Mouse (Mus musculus) limb, embryonic 10.5 days (tissue): ENCODE results near the gene Rabif. TPM values are rescaled to one million over a fixed set of nuclear protein-coding genes. Genes with fewer than 3 reads are reported as not detected.
"Not testable (repeated sequence)": the region's sequence is repeated elsewhere in the genome, so short reads cannot be mapped to it uniquely, and the experiment has no call there.

Source experiments
- DNase-seq: peaks from one replicate; pipeline ENCODE4 v3.0.0-alpha.2; 2017; ENCODE audit warnings: low spot score
- H3K27ac ChIP-seq: fragments of 300-500 bp; sonication (generic); 2 replicates; pipeline ENCODE4 v1.5.1; 2016; ENCODE audit warnings: mild to moderate bottlenecking
- H3K27me3 ChIP-seq: fragments of 300-500 bp; sonication (generic); 2 replicates; pipeline ENCODE4 v1.6.1; 2016; ENCODE audit warnings: low read depth, mild to moderate bottlenecking; ENCODE audit not compliant: poor library complexity, severe bottlenecking
- H3K36me3 ChIP-seq: fragments of 300-500 bp; sonication (generic); 2 replicates; pipeline ENCODE4 v1.6.1; 2016; ENCODE audit warnings: mild to moderate bottlenecking, moderate library complexity
- H3K4me1 ChIP-seq: fragments of 300-500 bp; sonication (generic); 2 replicates; pipeline ENCODE4 v1.6.1; 2016
- H3K4me3 ChIP-seq: fragments of 300-500 bp; sonication (generic); 2 replicates; pipeline ENCODE4 v1.5.1; 2016; ENCODE audit warnings: mild to moderate bottlenecking, moderate library complexity
- H3K9me3 ChIP-seq: fragments of 300-500 bp; sonication (generic); replicated peaks from 2 replicates; pipeline ENCODE4 v1.6.1; 2016; ENCODE audit warnings: mild to moderate bottlenecking
- WGBS: fragments of 180-500 bp; shearing (Covaris S2); methylation state at CpG from one replicate; pipeline ENCODE4 v1.1.7; 2016; 5-methylcytosine and 5-hydroxymethylcytosine counted together
- polyA plus RNA-seq: library from polyadenylated mRNA; unstranded; fragments of >200 nt; fragmentation: Nextera tagmentation; extraction: Ambion mirVana; gene quantifications from 2 replicates; pipeline ENCODE4 v1.2.1, GENCODE M21; 2016

Gene Rabif
- 36.6 and 38.2 TPM in 2 replicates for polyA plus RNA-seq

GRCm38 (mm10) chr1:134494428-134495215 lies at the start of gene Rabif:
TSS of gene Rabif (plus strand) at chr1:134494648.
- H3K4me1 ChIP-seq: peaks cover 19% of the 10 kb centered on the region
- peak within 1 kb of the TSS; percentile 92 for H3K27ac ChIP-seq
- H3K9me3 ChIP-seq: no peaks in the 10 kb centered on the region
- H3K4me3 ChIP-seq: peak within 1 kb of the TSS; percentile 80
- H3K36me3 ChIP-seq: peaks cover 32% of the 10 kb centered on the region
- WGBS: under 1% methylated on average over 58 of the region's 58 CpGs
- DNase-seq: peak; percentile 99
- H3K27me3 ChIP-seq: no peaks in the 10 kb centered on the region

- 90% methylated on average over 2 of the region's 2 CpGs for whole genome bisulfite sequencing
- no peaks in the 10 kb centered on the region for H3K9me3 ChIP-seq
- no peak for DNase-seq
These were observed 49.0 kb upstream of the Rabif start for GRCm38 (mm10) chr1:134445418-134445817.

GRCm38 (mm10) chr1:134448537-134448936 lies 45.9 kb upstream of the Rabif start:
- WGBS: 80% methylated on average over 3 of the region's 3 CpGs
- not testable (repeated sequence) for H3K27ac ChIP-seq, H3K4me1 ChIP-seq, H3K36me3 ChIP-seq, H3K9me3 ChIP-seq, H3K4me3 ChIP-seq, H3K27me3 ChIP-seq, DNase-seq

More at GRCm38 (mm10) chr1:134445418-134445817, 49.0 kb upstream of the Rabif start:
- Histone ChIP-seq H3K4me3 (no peak overlapping the region), H3K27me3 (no peaks in the 10 kb centered on the region), H3K36me3 (no peaks in the 10 kb centered on the region), H3K4me1 (no peaks in the 10 kb centered on the region), H3K27ac (no peak overlapping the region)

DNA sequence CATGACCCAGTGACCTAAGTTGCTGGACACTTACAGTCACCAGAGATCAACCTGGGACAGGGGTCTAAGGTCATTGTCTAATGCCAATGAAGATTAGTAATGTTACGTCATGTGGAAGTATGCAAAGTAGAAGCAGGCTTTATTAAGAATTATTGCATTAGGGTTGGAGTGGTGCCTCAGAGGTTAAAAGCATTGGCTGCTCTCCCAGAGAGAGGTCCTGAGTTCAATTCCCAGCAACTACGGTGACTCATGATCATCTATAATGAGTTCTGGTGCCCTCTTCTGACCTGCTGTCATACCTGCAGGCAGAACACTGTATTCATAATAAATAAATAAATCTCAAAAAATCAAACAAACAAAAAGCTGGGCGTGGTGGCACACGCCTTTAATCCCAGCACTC lies 44.2 kb upstream of the Rabif start:
- Histone ChIP-seq H3K27me3 (no peaks in the 10 kb centered on the region), H3K27ac (no peak overlapping the region), H3K36me3 (no peaks in the 10 kb centered on the region), H3K9me3 (no peaks in the 10 kb centered on the region), H3K4me1 (peaks cover 7% of the 10 kb centered on the region; the same call in 1 of the 2 replicates), H3K4me3 (no peak overlapping the region)
- WGBS: 86% methylated on average over 4 of the region's 4 CpGs
- no peak for DNase-seq

- Histone ChIP-seq H3K9me3 (no peaks in the 10 kb centered on the region), H3K4me3 (no peak overlapping the region), H3K36me3 (no peaks in the 10 kb centered on the region), H3K27ac (no peak overlapping the region), H3K27me3 (no peaks in the 10 kb centered on the region), H3K4me1 (peaks cover 8% of the 10 kb centered on the region)
- WGBS: 56% methylated on average over 3 of the region's 3 CpGs
- DNase-seq: peak; percentile 31
These were observed 43.5 kb upstream of the Rabif start for GRCm38 (mm10) chr1:134450986-134451385.

DNA sequence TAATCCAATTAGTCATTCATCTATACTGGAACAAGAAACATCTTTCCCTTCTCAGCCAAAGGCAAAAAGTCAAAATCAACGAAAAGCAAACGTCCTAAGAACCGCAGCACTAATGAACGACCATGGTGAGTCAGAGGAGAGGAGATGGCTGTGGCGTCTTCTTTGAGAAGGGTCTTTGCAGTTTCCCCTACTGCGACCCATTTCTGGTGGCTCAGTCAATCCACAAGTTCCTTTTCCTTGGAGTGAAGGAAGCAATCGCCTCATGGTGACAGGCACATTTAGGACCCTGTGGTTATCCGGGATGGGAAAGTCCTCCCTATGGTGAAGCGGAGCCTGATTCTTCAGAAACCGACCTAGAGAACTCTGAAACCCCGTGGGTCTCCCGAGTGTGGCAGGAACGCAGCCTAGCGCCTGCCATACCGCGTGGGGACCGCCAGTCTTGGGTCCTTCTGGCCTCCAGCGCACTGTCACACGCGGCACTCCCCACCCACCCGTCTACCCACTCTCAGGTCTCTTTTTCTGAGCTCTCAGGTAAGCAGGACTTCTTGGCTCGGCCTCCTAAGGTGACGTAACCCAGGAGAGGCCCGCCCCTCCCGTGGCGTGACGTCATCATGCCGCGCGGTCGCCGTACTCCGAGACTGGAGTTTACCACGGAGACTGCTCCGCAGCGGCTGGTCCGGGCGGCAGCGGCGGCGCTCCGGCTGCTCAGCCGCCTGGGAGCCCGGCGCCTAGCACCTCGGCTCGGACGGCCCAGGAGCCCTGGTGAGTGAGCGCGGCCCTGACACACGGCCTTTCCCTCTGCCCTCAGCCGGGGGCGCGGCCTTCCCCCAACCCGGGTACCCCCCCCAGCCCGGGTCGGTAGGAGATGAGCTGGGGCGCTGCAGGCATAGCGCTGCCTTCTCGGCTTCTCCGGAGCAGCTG lies 39.3 kb upstream of the Rabif start, which contains the start of gene Klhl12:
Klhl12 (plus strand) TSS at position 628 of the 921 bp plus-strand sequence.
- peak; percentile 99 for DNase-seq
- H3K27ac ChIP-seq: peak within 1 kb of the TSS; percentile 94
- peak within 1 kb of the TSS; percentile 98 for H3K4me3 ChIP-seq
- H3K27me3 ChIP-seq: no peaks in the 10 kb centered on the region
- peaks cover 15% of the 10 kb centered on the region for H3K4me1 ChIP-seq
- 1% methylated on average over 61 of the region's 61 CpGs for WGBS
- no peaks in the 10 kb centered on the region for H3K9me3 ChIP-seq
- H3K36me3 ChIP-seq: peaks cover 20% of the 10 kb centered on the region

DNA sequence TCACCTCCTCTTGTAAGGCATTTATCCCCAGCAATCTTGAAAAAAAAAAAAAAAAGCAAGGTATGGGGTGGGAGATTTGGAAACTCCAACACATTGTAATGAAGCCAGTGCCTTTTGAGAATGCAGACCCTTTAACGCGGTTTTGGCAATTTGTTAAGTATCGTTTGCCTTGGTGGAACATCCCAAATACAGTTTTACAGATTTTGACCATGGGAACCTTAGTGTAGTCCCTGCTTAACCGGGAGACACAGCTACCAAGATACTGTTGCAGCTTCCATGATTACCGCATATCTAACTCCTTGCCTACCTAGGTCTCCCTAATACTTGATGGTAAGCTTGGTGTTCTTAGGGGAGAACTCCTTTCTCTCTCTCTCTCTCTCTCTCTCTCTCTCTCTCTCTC lies 38.4 kb upstream of the Rabif start:
- no peaks in the 10 kb centered on the region for H3K9me3 ChIP-seq
- H3K27me3 ChIP-seq: no peaks in the 10 kb centered on the region
- no peak for DNase-seq
- WGBS: 27% methylated on average over 5 of the region's 5 CpGs
- H3K4me1 ChIP-seq: peaks cover 15% of the 10 kb centered on the region
- H3K36me3 ChIP-seq: peaks cover 29% of the 10 kb centered on the region
- H3K27ac ChIP-seq: no peak overlapping the region
- peak overlapping the region; percentile 98 for H3K4me3 ChIP-seq

GRCm38 (mm10) chr1:134458139-134458727 lies 36.2 kb upstream of the Rabif start:
- H3K9me3 ChIP-seq: no peaks in the 10 kb centered on the region
- no peaks in the 10 kb centered on the region for H3K27me3 ChIP-seq
- no peak for DNase-seq
- no peak overlapping the region for H3K4me3 ChIP-seq
- peaks cover 15% of the 10 kb centered on the region for H3K4me1 ChIP-seq
- peaks cover 49% of the 10 kb centered on the region for H3K36me3 ChIP-seq
- WGBS: 94% methylated on average over 7 of the region's 7 CpGs
- no peak overlapping the region for H3K27ac ChIP-seq

DNA sequence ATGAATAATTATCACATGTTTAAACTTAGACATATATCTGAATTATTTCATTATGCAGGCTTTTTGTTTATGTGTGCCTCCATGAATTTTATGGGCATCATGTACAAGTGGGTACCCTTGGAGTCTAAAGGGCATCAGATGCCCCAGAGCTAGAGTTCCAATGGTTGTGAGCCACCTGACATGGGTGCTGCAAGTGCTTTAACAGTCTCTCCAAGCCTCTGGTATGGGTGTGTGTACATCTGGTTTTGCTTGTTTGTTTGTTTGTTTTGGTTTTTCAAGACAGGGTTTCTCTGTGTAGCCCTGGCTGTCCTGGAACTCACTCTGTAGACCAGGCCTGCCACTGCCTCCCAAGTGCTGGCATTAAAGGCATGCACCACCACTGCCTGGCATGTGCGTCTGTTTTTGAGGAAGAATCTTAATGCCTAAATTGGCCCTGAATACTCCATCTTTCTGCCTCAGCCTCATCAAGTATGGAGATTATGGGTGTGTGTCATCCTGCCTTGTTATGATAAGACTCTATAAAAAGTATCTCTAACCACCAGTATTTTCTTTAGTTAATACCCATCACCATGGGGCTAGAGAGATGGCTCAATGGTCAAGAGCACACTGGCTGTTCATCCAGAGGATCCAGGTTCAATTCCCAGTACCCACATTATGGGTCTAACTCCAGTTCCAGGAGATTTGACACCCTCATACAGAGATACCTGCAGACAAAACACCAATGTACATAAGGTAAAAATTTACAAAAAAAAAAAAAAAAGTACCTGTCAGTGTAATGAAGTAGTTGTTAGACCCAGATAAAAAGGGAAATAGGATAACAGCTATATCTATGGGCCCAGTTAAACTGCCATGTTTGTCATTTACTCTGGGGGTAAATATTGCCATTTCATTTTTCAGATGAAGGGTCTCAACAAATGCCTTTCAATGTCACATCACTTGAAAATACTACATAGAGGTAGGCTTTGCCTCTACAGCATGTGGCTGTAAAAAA lies 33.9 kb upstream of the Rabif start:
- H3K27me3 ChIP-seq: no peaks in the 10 kb centered on the region
- no peak for DNase-seq
- no peak overlapping the region for H3K27ac ChIP-seq
- no peaks in the 10 kb centered on the region for H3K9me3 ChIP-seq
- H3K36me3 ChIP-seq: peaks cover 69% of the 10 kb centered on the region
- peaks cover 8% of the 10 kb centered on the region for H3K4me1 ChIP-seq
- 100% methylated on average over 1 of the region's 1 CpGs for WGBS
- no peak overlapping the region for H3K4me3 ChIP-seq

DNA sequence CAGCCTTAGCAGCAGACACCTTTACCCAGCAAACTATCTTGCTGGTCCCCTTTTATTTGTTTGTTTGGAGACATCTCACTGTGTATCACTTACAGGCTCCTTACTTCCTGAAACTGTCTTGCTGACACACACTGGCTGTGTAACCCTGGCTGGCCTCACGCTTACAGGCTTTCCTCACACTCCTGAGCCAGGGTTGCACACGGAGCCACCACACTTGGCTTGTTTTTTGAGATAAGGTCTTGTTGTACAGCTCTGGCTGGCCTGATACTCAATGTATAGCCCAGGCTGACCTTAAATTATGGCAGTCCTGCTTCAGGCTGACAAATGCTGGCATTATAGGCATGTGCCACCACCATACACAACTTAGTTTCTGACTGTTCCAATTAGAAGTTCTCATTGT lies 9.8 kb upstream of the Rabif start:
- 93% methylated on average over 2 of the region's 2 CpGs for WGBS
- H3K4me1 ChIP-seq: no peaks in the 10 kb centered on the region
- H3K9me3 ChIP-seq: no peaks in the 10 kb centered on the region

DNA sequence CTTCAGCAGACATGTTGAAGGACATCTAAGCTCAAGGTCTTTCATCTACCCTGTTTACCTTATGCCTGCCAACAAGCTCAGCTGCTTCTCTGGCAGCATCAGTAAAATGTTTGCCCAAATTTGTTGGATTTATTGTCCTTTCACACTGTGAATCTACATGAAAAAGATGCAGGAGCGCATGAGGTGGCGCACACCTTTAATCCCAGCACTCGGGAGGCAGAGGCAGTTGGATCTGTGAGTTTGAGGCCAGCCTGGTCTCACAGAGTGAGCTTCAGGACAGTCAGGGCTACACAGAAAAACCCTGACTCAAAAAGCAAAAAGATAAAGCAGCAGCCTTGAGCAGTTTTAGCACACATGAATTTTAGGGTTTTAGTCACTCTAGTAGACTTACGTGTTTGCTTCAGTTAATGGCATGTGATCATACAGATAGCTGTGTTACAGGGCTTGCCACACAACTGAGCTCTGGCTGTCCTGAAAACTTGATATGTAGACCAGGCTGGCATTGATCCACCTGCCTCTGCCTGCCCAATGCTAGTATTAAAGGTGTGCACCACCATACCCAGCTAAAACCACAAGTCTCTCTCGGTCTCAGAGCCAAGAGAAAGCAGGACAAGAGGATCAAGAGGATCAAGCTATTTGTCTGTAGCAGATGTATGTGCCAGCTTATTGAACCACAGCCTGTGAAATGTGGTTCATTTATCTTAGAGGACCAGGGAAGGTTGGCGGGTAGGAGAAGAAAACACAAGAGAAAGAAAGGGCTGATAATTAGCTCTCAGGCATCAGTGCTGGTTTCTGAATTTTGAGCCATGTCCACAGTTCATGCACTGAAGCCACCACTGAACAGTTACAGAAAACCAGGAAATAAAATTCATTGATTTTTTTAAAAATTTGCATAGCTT lies 3.3 kb upstream of the Rabif start:
- no peak for DNase-seq
- no peaks in the 10 kb centered on the region for H3K27me3 ChIP-seq
- 91% methylated on average over 6 of the region's 6 CpGs for WGBS
- no peak overlapping the region for H3K27ac ChIP-seq
- peaks cover 50% of the 10 kb centered on the region for H3K36me3 ChIP-seq
- peaks cover 18% of the 10 kb centered on the region for H3K4me1 ChIP-seq
- H3K4me3 ChIP-seq: no peak overlapping the region
- H3K9me3 ChIP-seq: no peaks in the 10 kb centered on the region

More for the DNA sequence above, 9.8 kb upstream of the Rabif start:
- H3K27me3 ChIP-seq: no peaks in the 10 kb centered on the region
- H3K36me3 ChIP-seq: peaks cover 85% of the 10 kb centered on the region
- no peak for DNase-seq
- no peak overlapping the region for H3K4me3 ChIP-seq
- no peak overlapping the region for H3K27ac ChIP-seq
